Mouse (Mus musculus) gastrocnemius, adult 18-20 months (tissue): ENCODE measurements around the gene Col6a6. TPM values are rescaled to one million over a fixed set of nuclear protein-coding genes. Genes with fewer than 3 reads are reported as not detected.

Experiments
- DNase-seq: peaks from one replicate; pipeline ENCODE4 v3.0.0; 2021; ENCODE audit warnings: low spot score
- total RNA-seq, 2 experiments: library from RNA; stranded (reverse); gene quantifications; 2 replicates each; pipeline ENCODE4 v1.2.3; 2021

The Col6a6 gene
- total RNA-seq, 2 experiments from 2014 or later, result 2.0 TPM

- DNase-seq, result peak; percentile 83
Observed at GRCm38 (mm10) chr9:105801463-105801862, 26.5 kb downstream of the Col6a6 start.

GRCm38 (mm10) chr9:105800286-105800685 is 27.7 kb downstream of the Col6a6 start:
- no peak for DNase-seq

GRCm38 (mm10) chr9:105796137-105796536 is 31.8 kb downstream of the Col6a6 start:
- DNase-seq, result no peak

- DNase-seq, result no peak
Observed at GRCm38 (mm10) chr9:105794965-105795364, 33.0 kb downstream of the Col6a6 start.

- no peak for DNase-seq
Observed at GRCm38 (mm10) chr9:105791810-105792209, 36.1 kb downstream of the Col6a6 start.

GRCm38 (mm10) chr9:105788203-105788602 is 39.8 kb downstream of the Col6a6 start:
- DNase-seq, result no peak

GRCm38 (mm10) chr9:105787800-105788199 is 40.2 kb downstream of the Col6a6 start:
- no peak for DNase-seq

GRCm38 (mm10) chr9:105784026-105784425 is 43.9 kb downstream of the Col6a6 start:
- DNase-seq, result no peak

- DNase-seq, result no peak
Observed at GRCm38 (mm10) chr9:105780696-105781095, 47.3 kb downstream of the Col6a6 start.

GRCm38 (mm10) chr9:105778741-105779140 is 49.2 kb downstream of the Col6a6 start:
- DNase-seq, result no peak

GRCm38 (mm10) chr9:105774878-105775277 is 53.1 kb downstream of the Col6a6 start:
- DNase-seq, result peak; percentile 39

- DNase-seq, result no peak
Observed at GRCm38 (mm10) chr9:105774321-105774720, 53.6 kb downstream of the Col6a6 start.

- DNase-seq, result no peak
Observed at GRCm38 (mm10) chr9:105771380-105771779, 56.6 kb downstream of the Col6a6 start.

GRCm38 (mm10) chr9:105770690-105771089 is 57.3 kb downstream of the Col6a6 start:
- no peak for DNase-seq

GRCm38 (mm10) chr9:105765891-105766290 is 62.1 kb downstream of the Col6a6 start:
- no peak for DNase-seq

GRCm38 (mm10) chr9:105764681-105765080 is 63.3 kb downstream of the Col6a6 start:
- no peak for DNase-seq

- no peak for DNase-seq
Observed at GRCm38 (mm10) chr9:105764127-105764526, 63.8 kb downstream of the Col6a6 start.

- DNase-seq, result no peak
Observed at GRCm38 (mm10) chr9:105763625-105764024, 64.3 kb downstream of the Col6a6 start.

GRCm38 (mm10) chr9:105762274-105762673 is 65.7 kb downstream of the Col6a6 start:
- no peak for DNase-seq

- peak; percentile 24 for DNase-seq
Observed at GRCm38 (mm10) chr9:105758861-105759260, 69.1 kb downstream of the Col6a6 start.

GRCm38 (mm10) chr9:105758173-105758765 is 69.7 kb downstream of the Col6a6 start:
- peak; percentile 5 for DNase-seq

- no peak for DNase-seq
Observed at GRCm38 (mm10) chr9:105754256-105754655, 73.7 kb downstream of the Col6a6 start.

GRCm38 (mm10) chr9:105745861-105746260 is 82.1 kb downstream of the Col6a6 start:
- no peak for DNase-seq

- no peak for DNase-seq
Observed at GRCm38 (mm10) chr9:105740413-105740812, 87.5 kb downstream of the Col6a6 start.
